Mouse (Mus musculus): ENCODE measurements around the gene Trim63. TPM values are rescaled to one million over a fixed set of nuclear protein-coding genes. Genes with fewer than 3 reads are reported as not detected.
"Not testable (repeated sequence)": the region's sequence is repeated elsewhere in the genome, so short reads cannot be mapped to it uniquely, and the experiment has no call there.

Trim63 gene
- polyA plus RNA-seq, 1 experiment from 2014 or later: 1.0 TPM

GRCm38 (mm10) chr4:134287575-134288025 lies 27.3 kb upstream of the Trim63 start, which contains the start of gene Pdik1l:
Pdik1l (minus strand) TSS chr4:134287895.
- Histone ChIP-seq H3K4me2 (replicated peaks) (peak within 1 kb of the TSS; percentile 69), H3K4me1 (replicated peaks) (peaks cover 13% of the 10 kb centered on the region), H3K36me3 (peaks cover 2% of the 10 kb centered on the region; the same call in 1 of the 2 replicates), H3K27me3 (replicated peaks) (no peaks in the 10 kb centered on the region), H3K9ac (peak within 1 kb of the TSS; percentile 99), H3K9me3 (no peaks in the 10 kb centered on the region), H3K4me3 (replicated peaks) (peak within 1 kb of the TSS; percentile 98), H3K27ac (peak within 1 kb of the TSS; percentile 100)
- under 1% methylated on average over 43 of the region's 43 CpGs for WGBS
- peak; percentile 82 for ATAC-seq

- no peaks in the 10 kb centered on the region for H3K36me3 ChIP-seq
- H3K27ac ChIP-seq: peak overlapping the region; percentile 100
- no peaks in the 10 kb centered on the region for H3K9me3 ChIP-seq
- peaks cover 13% of the 10 kb centered on the region for H3K4me1 ChIP-seq (replicated peaks)
- 18% methylated on average over 11 of the region's 11 CpGs for WGBS
- no peak for ATAC-seq
- H3K4me3 ChIP-seq (replicated peaks): peak overlapping the region; percentile 98
- peak overlapping the region; percentile 69 for H3K4me2 ChIP-seq (replicated peaks)
- 0 out of 2 replicates have a peak, but pooled peaks cover 2% of the 10 kb centered on the region for H3K27me3 ChIP-seq (replicated peaks)
- peak overlapping the region; percentile 99; the same call in 1 of the 2 replicates for H3K9ac ChIP-seq
These were observed 26.3 kb upstream of the Trim63 start for GRCm38 (mm10) chr4:134288397-134289256.

GRCm38 (mm10) chr4:134292067-134292466 lies 22.9 kb upstream of the Trim63 start:
- Histone ChIP-seq H3K4me2 (replicated peaks) (no peak overlapping the region), H3K36me3 (no peaks in the 10 kb centered on the region), H3K27ac (no peak overlapping the region), H3K4me1 (replicated peaks) (peaks cover 10% of the 10 kb centered on the region), H3K4me3 (replicated peaks) (no peak overlapping the region), H3K27me3 (replicated peaks) (0 out of 2 replicates have a peak, but pooled peaks cover 2% of the 10 kb centered on the region), H3K9me3 (no peaks in the 10 kb centered on the region), H3K9ac (no peak overlapping the region)
- WGBS: 21% methylated on average over 7 of the region's 7 CpGs
- ATAC-seq: no peak

- no peak for ATAC-seq
- Histone ChIP-seq H3K9me3 (no peaks in the 10 kb centered on the region), H3K27me3 (replicated peaks) (0 out of 2 replicates have a peak, but pooled peaks cover 2% of the 10 kb centered on the region), H3K4me3 (replicated peaks) (no peak overlapping the region), H3K4me1 (replicated peaks) (peaks cover 8% of the 10 kb centered on the region), H3K27ac (no peak overlapping the region), H3K36me3 (no peaks in the 10 kb centered on the region), H3K9ac (no peak overlapping the region), H3K4me2 (replicated peaks) (no peak overlapping the region)
- 75% methylated on average over 18 of the region's 18 CpGs for WGBS
These were observed 21.7 kb upstream of the Trim63 start for GRCm38 (mm10) chr4:134293061-134293691.

- Histone ChIP-seq H3K4me1 (replicated peaks) (peaks cover 2% of the 10 kb centered on the region; the same call in 1 of the 2 replicates), H3K36me3 (no peaks in the 10 kb centered on the region), H3K4me3 (replicated peaks) (no peak overlapping the region), H3K9me3 (no peaks in the 10 kb centered on the region), H3K4me2 (replicated peaks) (no peak overlapping the region), H3K9ac (no peak overlapping the region), H3K27ac (no peak overlapping the region), H3K27me3 (replicated peaks) (0 out of 2 replicates have a peak, but pooled peaks cover 2% of the 10 kb centered on the region)
- 47% methylated on average over 9 of the region's 9 CpGs for WGBS
- ATAC-seq: no peak; the same call in 1 of the 2 replicates
These were observed 21.2 kb upstream of the Trim63 start for GRCm38 (mm10) chr4:134293692-134294163.

GRCm38 (mm10) chr4:134296096-134296495 lies 18.8 kb upstream of the Trim63 start:
- H3K9ac ChIP-seq; H3K4me1 ChIP-seq (replicated peaks); H3K27ac ChIP-seq; H3K4me2 ChIP-seq (replicated peaks); H3K27me3 ChIP-seq (replicated peaks); ATAC-seq; H3K9me3 ChIP-seq; H3K4me3 ChIP-seq (replicated peaks); H3K36me3 ChIP-seq: not testable (repeated sequence)
- WGBS: 87% methylated on average over 4 of the region's 4 CpGs

- Histone ChIP-seq H3K36me3 (no peaks in the 10 kb centered on the region), H3K4me1 (replicated peaks) (no peaks in the 10 kb centered on the region), H3K4me2 (replicated peaks) (no peak overlapping the region), H3K4me3 (replicated peaks) (no peak overlapping the region), H3K27me3 (replicated peaks) (0 out of 2 replicates have a peak, but pooled peaks cover 2% of the 10 kb centered on the region), H3K9me3 (no peaks in the 10 kb centered on the region), H3K9ac (no peak overlapping the region), H3K27ac (no peak overlapping the region)
- no peak for ATAC-seq
- 88% methylated on average over 4 of the region's 4 CpGs for WGBS
These were observed 18.4 kb upstream of the Trim63 start for GRCm38 (mm10) chr4:134296523-134296922.

- no peak overlapping the region for H3K4me3 ChIP-seq (replicated peaks)
- H3K4me2 ChIP-seq (replicated peaks): no peak overlapping the region
- no peaks in the 10 kb centered on the region for H3K9me3 ChIP-seq
- 89% methylated on average over 8 of the region's 8 CpGs for WGBS
- no peaks in the 10 kb centered on the region for H3K4me1 ChIP-seq (replicated peaks)
- no peak for ATAC-seq
- 0 out of 2 replicates have a peak, but pooled peaks cover 2% of the 10 kb centered on the region for H3K27me3 ChIP-seq (replicated peaks)
- H3K36me3 ChIP-seq: no peaks in the 10 kb centered on the region
- no peak overlapping the region for H3K27ac ChIP-seq
- no peak overlapping the region for H3K9ac ChIP-seq
These were observed 17.6 kb upstream of the Trim63 start for GRCm38 (mm10) chr4:134297369-134297768.

- no peaks in the 10 kb centered on the region for H3K36me3 ChIP-seq
- WGBS: 73% methylated on average over 19 of the region's 19 CpGs
- no peaks in the 10 kb centered on the region for H3K9me3 ChIP-seq
- H3K4me3 ChIP-seq (replicated peaks): no peak overlapping the region
- no peak for ATAC-seq
- no peaks in the 10 kb centered on the region for H3K4me1 ChIP-seq (replicated peaks)
- no peak overlapping the region for H3K27ac ChIP-seq
- no peaks in the 10 kb centered on the region for H3K27me3 ChIP-seq (replicated peaks)
- no peak overlapping the region for H3K9ac ChIP-seq
- no peak overlapping the region for H3K4me2 ChIP-seq (replicated peaks)
These were observed 16.1 kb upstream of the Trim63 start for GRCm38 (mm10) chr4:134298626-134299497.

- H3K4me2 ChIP-seq (replicated peaks): no peak overlapping the region
- H3K36me3 ChIP-seq: no peaks in the 10 kb centered on the region
- H3K4me3 ChIP-seq (replicated peaks): no peak overlapping the region
- H3K4me1 ChIP-seq (replicated peaks): no peaks in the 10 kb centered on the region
- H3K9me3 ChIP-seq: no peaks in the 10 kb centered on the region
- no peak for ATAC-seq
- WGBS: 58% methylated on average over 4 of the region's 4 CpGs
- H3K27me3 ChIP-seq (replicated peaks): no peaks in the 10 kb centered on the region
- no peak overlapping the region for H3K9ac ChIP-seq
- no peak overlapping the region for H3K27ac ChIP-seq
These were observed 15.5 kb upstream of the Trim63 start for GRCm38 (mm10) chr4:134299498-134299810.

- no peaks in the 10 kb centered on the region for H3K36me3 ChIP-seq
- no peak overlapping the region for H3K27ac ChIP-seq
- no peak overlapping the region for H3K9ac ChIP-seq
- H3K4me3 ChIP-seq (replicated peaks): no peak overlapping the region
- 64% methylated on average over 9 of the region's 9 CpGs for WGBS
- no peak overlapping the region for H3K4me2 ChIP-seq (replicated peaks)
- ATAC-seq: no peak
- H3K27me3 ChIP-seq (replicated peaks): no peaks in the 10 kb centered on the region
- no peaks in the 10 kb centered on the region for H3K9me3 ChIP-seq
- no peaks in the 10 kb centered on the region for H3K4me1 ChIP-seq (replicated peaks)
These were observed 14.6 kb upstream of the Trim63 start for GRCm38 (mm10) chr4:134300316-134300715.
